Mouse (Mus musculus) 3134 (cell line): ENCODE results near the gene Mief2.

ENCODE experiments used
- DNase-seq: peaks from one replicate; pipeline ENCODE4 v3.0.0-alpha.2; 2011; ENCODE audit warnings: low spot score; ENCODE audit not compliant: insufficient read length; ENCODE audit errors: extremely low read depth

Gene Mief2

DNA sequence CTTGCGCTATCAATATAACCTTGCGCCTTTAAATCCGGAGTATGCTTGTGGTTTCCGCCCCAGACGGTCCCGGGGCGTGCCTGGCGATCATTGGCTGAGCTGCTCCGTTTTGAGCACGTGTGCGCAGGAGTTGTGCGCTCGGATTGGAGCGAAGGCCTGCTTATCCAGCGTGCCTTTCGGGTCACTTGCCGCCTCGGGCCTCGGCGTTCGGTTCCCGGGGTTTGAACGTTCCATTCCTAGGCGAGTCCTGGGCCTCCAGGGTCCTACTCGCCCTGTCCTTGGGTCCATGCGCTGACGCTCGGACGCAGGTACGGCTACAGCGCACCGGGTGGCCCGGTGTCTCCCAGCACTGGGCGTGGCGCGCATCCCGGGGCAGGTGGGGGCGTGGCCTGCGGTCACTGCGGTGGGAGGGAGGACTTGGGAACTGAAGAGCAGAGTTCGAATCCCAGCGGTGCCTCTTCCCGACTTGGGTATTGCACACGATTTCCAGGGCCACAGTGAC, at the start of gene Mief2:
Gene Mief2, plus strand, starts transcription at position 139 of the 502 bp plus-strand sequence.
- DNase-seq = peak; percentile 96

DNA sequence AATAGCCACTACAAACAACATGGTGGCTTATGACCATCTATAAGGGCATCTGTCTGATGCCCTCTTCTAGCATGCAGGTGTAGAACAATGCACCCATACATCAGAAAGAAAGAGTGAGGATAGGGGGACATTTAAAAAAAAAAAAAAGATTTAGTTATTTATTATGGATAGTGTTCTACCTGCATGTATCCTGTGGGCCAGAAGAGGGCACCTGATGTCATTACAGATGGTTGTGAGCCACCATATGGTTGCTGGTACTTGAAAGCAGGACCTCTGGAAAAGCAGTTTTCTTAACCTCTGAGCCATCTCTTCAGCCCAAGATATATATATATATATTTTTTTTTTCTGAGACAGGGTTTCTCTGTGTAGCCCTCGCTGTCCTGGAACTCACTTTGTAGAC, 32.0 kb upstream of the Mief2 start:
- no peak for DNase-seq

DNA sequence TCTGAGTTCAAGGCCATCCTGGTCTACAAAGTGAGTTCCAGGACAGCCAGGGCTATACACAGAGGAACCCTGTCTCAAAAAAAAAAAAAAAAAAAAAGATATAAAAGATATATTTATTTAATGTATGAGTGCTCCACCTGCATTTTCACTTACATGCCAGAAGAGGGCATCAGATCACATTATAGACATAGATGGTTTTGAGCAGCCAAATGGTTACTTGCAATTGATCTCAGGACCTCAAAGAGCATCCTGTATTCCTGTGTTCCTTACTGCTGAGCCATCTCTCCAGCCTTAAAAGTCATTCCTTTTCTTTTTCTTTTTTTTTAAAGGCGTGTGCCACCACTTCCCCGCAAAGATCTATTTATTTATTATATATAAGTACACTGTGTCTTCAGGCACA, 30.6 kb upstream of the Mief2 start:
- no peak for DNase-seq

DNA sequence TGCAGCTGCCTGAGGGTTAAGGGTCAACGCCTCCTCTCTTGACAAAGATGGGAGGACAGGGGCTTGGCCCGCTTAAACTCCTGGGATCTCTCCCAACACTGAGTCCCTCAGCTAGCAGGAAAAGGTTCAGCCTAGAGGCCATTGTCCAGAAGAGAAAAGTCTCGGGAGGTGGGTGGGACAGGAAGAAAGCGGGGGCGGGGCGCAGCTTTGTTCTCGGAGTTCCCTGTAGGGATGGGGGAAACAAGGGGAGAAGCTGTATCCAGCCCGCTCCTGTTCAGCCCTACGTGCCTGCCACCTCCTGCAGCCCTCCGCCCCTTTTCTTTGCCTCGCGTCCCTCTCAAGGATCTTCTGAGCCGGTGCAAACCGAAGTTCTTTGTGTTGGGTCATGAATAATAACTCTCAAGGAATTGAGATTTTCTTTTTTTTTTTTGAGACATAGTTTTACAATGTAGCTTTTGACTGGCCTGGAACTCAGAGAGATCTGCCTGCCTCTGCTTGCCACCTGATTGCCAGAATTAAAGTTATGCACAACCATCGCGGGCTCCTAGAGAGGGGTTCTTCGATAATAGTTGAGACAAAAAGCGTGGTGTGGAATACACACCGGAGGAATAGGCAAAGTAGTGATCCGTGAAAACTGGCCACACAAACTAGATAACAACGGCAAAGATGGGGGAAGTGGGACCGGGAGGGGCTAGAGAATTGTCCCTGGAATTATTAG, 29.2 kb upstream of the Mief2 start:
- peak; percentile 59 for DNase-seq

DNA sequence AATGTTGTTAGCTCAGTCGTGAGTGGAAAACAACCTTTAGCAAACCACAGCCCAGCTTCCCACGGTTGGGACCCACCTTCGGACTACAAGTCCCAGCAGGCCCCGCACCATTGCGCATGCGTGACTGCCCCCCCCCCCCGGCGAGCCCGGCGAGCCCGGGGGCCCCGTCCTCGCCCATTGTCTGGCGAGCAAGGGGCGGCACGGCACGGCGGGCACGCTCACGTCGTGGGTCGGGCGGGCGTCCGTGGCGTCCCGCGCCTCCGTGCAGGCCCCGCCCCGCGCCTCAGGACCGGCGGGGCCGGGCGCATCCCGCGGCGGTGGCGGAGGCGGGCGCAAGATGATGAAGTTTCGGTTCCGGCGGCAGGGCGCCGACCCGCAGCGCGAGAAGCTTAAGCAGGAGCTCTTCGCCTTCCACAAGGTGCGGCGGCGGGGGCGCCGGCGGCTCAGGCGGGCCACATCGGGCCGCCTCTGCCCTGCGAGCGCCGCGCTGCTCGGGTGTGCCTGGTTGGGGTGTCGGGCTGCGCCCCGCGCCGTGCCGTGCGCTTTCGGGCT, 28.6 kb upstream of the Mief2 start, which contains the start of gene Llgl1:
Gene Llgl1, plus strand, starts transcription at position 200 of the 552 bp plus-strand sequence.
- peak; percentile 97 for DNase-seq

DNA sequence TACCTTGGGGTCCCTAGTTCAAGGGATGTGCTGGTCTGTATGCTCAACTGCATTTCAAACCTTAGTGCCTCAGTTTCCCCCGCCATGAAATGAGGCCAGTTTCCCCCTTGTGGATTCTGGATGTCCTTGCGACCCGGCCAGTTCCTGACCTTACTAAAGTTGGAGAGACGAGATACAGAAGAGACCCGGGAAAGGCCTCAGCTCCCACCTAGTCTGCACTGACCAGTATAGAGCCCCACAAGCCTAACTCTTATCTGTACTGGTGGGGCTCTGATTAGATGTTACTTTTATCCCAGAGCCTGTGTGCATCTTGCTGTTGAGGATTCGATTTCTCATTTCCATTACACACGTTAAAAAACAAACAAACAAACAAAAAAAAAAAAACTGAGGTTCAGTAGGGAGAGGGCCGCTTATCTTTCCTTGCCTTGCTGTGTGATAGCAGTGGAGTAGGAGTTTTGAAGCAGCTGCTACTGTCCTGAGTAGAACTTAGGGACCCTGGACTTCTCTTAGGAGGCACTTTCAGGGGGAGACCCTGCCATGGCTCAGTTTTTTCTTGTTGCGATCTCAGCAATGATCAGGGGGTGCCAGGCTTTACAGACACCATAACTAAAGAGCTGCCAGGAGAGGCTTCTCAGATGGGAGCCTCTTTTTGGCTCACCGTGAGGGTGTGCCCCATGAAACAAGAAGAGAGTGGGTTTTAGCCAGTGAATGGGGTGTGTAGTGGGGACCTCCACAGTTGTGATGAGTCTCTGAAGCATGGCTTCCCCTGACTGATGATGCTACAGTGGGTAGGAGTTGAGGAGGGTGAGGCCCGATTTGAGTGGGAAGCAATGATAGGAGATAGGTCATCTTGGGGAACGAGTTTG, 27.6 kb upstream of the Mief2 start:
- no peak for DNase-seq

DNA sequence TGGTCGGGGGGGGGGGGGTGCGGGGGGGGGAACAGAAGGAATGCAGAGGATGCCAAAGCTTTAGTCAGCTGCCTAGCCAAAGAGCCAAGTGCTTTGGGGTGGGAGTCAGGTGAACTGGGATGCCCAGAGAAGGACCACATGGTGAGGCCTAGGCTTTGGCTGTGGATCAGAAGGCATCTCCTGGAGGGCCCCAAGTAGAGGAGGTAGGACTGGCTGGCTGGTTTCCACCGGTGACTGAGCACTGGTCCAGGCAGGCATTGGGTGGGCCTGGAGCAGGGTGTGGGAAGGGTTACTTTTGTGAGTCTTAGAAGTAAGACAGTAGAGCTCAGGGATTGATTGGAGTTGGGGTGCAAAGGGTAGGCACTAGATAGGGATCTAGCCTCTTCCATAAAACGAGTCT, 26.6 kb upstream of the Mief2 start:
- no peak for DNase-seq

DNA sequence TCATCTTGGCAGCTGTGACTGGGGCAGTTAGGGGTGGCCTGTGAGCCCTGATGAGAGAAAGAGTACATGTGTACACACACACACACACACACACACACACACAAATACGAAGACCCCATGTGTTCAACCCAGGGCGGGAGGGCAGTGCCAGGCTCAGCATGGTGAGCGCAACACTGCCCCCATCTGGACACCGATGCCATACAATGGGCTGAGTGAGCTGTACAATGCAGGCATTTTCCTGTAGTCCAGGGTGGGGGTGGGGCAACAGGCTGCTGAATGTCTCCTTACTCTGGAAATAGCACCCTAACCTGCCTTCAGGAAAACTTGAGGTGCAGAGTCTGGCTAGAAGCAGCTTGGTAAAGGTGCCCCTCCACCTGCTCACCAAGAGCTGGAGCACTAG, 25.1 kb upstream of the Mief2 start:
- no peak for DNase-seq

DNA sequence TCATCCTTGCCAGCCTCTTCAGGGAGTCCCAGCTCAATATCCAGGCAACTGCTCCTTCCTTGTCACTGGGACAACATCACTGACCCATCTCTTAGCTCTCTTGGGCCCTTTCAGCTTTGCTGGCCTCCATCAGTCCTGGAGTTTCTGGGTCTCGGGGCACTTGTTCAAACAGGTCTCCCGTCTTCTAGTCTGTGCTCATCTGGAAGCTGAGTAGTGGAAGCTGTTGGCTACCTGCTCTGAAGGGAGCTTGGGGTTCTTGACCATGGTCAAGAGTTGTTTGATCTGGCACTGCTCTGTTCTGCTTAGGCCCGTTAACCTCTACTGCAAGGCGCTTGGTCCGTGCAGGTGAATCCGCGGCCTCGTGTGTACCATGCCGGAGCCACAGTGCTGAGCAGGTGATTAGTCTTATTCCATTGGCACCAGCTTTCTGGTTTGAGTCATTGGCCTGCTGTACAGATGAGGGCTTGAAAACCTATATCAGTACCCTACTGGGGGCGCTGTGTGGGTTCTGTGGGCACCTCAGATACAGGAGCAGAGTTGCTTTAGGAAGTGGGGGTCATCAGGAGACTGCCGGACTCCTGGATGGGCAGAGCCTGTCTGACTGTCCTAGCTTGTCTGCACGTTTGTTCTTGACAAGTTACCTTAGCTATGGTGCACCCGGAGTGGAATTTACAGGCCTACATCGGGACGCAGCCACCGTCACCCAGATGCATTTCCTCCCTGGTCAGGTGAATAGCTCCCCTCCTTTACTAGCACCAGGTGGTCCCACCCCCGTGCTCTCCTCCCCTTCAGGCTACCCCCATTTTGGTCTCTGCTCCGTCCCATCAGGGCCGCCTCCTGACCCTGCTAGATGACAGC, 23.9 kb upstream of the Mief2 start:
- DNase-seq = no peak

DNA sequence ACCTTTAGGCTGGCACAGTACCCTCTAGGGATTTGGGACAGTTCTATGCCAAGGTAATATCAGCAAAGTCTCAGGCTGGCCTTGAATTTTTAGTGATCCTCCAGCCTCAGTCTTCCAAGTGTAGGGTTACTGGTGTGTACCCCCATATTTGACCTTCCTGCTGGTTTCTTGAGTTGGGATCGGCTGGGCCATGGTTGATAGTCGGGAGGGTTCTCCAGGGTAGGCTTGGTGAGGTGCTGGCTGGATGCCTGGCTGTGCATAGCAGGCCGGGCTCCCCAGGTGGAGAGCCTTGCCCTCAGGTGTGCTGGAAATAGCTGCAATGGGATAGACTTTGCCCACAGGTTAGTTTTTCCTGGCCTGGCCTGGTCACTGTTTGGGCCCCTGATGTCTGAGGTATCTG, 22.9 kb upstream of the Mief2 start:
- no peak for DNase-seq

DNA sequence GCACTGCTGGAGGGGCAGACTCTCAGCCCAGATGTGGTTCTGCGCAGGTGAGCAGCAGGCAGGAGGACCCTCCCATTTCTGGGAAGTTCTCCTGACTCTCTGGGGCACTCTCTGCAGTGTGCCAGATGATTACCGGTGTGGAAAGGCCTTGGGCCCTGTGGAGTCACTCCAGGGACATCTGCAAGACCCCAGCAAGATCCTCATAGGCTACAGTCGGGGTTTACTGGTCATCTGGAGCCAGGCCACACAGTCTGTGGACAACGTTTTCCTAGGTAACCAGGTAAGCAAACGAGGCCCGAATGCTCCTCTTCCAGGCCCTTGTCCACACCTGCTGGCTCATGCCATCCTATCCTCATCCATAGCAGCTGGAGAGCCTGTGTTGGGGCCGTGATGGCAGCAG, 22.1 kb upstream of the Mief2 start:
- no peak for DNase-seq

DNA sequence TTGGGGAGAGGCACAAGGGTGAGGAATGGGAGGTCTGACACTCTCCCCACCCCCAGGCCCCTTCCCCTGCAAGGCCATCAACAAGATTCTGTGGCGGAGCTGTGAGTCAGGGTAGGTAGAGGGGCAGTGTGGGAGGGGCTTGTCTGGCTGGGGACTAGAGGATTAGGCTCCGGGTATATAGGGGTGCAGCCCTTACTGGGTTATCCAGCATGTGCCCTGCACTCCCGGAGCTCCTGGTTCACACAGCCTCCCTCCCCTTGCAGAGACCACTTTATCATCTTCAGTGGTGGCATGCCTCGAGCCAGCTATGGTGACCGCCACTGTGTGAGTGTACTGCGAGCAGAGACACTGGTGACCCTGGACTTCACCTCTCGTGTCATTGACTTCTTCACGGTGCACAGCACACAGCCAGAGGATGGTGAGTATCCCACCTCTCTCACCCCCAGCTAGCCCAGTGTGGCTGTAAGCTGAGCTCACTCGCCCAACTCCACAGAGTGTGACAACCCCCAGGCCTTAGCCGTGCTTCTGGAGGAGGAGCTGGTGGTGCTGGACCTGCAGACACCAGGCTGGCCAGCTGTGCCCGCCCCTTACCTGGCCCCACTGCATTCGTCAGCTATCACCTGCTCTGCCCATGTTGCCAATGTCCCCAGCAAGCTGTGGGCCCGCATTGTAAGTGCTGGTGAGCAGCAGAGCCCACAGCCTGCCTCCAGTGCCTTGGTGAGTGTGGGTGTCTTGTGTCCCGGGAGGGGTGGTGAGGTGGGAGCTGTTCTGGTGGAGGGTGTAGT, 21.3 kb upstream of the Mief2 start:
- no peak for DNase-seq

DNA sequence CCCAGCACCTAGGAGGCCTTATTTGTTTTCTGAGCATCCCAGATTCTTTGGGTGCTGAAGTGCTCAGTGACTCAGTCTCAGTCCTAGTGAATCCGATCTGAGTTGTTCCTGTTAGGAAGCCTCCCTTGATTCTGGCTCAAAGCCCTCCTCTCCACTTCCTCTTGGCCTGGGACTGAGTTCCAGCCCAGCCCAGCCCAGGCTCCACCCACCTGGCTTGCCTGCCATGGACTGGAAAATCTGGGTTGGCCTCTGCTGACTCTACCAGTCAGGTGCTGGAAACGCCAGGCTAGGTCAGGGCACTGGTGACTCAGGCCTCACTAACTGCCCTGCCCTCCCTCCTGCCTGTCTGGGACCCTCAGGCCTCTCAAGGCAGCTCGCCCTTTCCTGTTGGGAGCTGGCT, 20.5 kb upstream of the Mief2 start:
- DNase-seq = peak; percentile 93

DNA sequence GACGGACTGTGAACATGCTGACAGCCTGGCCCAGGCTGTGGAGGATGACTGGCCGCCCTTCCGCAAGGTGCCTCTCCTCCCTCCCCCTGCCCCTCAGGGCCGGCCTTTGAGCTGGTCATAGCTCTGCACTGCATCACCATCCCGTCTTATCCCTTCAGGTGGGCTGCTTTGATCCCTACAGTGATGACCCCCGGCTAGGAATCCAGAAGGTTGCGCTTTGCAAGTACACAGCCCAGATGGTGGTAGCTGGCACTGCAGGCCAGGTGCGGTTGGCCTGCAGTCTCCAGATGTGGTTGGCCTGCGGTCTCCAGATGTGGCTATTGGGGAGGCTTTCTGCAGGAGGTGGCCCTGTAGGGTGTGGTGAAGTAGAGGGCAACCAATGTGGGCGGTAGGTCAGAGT, 19.6 kb upstream of the Mief2 start:
- DNase-seq = no peak

DNA sequence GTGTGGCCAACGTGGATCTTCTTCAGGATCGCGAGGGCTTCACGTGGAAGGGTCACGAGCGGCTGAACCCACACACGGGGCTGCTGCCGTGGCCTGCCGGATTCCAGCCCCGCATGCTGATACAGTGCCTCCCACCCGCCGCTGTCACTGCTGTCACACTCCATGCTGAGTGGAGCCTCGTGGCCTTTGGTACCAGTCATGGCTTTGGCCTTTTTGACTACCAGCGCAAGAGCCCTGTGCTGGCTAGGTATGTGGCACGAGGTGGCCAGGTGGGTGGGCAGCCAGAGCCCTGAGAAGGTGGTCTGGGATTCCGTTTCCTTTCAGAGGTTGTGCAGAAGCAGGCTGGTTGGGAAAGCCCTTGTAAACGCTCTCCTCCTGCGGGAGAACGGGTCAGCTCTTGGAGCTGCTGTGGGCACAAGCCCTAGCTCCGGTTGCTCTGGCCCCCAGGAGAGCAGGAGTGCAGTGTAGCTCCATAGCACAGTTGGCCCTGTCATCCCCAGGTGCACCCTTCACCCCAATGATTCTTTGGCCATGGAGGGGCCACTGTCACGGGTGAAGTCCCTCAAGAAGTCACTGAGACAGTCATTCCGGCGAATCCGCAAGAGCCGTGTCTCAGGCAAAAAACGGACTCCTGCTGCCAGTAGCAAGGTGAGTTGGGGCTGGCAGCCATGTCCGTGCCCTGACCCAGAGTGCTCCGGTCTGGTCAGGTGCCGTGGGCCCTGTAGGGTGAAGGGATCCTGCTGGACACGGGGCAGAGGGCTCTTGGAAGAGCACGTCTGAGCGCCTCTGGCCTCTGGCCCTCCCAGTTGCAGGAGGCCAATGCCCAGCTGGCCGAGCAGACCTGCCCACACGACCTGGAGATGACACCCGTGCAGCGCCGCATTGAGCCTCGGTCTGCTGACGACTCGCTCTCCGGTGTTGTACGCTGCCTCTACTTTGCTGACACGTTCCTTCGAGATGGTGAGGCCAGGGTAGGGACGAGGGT, 18.4 kb upstream of the Mief2 start:
- no peak for DNase-seq

DNA sequence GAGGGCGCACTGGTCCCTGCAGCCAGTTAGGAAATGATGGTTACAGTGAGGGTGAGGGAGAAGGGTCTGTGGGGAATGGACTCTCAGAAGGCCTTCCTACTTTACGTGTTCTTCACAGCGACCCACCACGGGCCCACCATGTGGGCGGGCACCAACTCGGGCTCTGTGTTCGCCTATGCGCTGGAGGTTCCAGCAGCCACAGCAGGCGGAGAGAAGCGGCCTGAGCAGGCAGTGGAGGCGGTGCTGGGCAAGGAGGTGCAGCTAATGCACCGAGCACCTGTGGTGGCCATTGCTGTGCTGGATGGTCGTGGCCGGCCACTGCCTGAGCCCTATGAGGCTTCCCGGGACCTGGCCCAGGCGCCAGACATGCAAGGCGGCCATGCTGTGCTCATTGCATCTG, 17.0 kb upstream of the Mief2 start:
- no peak for DNase-seq

DNA sequence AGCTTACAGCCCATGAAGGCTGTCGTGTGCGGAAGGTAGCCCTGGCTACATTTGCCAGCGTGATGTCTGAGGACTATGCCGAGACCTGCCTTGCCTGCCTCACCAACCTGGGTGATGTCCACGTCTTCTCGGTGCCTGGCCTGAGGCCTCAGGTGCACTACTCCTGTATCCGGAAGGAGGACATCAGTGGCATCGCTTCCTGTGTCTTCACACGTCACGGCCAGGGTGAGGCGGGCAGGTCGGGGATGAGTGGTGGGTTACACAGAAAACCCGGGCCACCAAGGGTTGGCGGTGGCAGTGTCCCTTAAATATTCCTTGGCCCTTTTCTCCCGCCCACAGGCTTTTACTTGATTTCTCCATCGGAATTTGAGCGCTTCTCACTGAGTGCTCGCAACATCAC, 16.2 kb upstream of the Mief2 start:
- no peak for DNase-seq

DNA sequence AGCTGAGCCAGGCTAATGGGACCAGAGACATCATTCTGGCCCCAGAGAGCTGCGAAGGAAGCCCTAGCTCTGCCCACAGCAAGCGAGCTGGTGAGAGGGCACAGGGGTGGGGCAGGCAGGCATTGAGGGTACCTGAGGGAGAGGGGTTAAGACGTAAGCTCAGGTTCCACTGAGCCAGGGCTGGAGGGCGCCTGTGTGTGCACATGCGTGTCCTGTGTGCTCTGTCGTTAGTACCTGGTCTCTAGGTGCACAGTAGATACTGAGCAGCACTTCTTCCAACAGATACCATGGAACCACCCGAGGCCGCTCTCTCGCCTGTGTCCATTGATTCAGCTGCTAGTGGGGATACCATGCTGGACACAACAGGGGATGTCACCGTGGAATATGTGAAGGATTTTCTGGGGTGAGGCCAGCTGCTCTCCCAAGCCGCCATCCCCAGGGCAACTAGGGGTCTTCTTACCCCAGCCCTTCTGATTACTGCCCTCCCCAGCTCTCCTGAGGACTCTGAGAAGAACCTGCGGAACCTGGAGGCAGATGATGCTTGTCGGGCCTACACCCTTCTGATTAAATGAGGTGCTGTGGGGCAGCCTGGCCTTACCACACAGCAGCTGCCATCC, 15.5 kb upstream of the Mief2 start:
- DNase-seq = no peak
